Mouse (Mus musculus) heart, adult 11 months (tissue): ENCODE measurements at regions not wholly inside any gene's neighbourhood (a gene's known extent, or its start where the extent isn't known, plus 50 kb on each side); places are given as distances from the start of the nearest gene placed in this dataset.

Experiments used
- DNase-seq: peaks from one replicate; pipeline ENCODE4 v3.0.0; 2022

GRCm38 (mm10) chr13:116414473-116414872 is 105.0 kb upstream of the Isl1 start:
- no peak for DNase-seq

- DNase-seq = no peak
These were observed 101.2 kb upstream of the Isl1 start for GRCm38 (mm10) chr13:116410682-116411081.
